Mouse (Mus musculus) cerebellum, adult 8-10 months (tissue): ENCODE measurements around the gene Tm7sf2.
"Not testable (repeated sequence)": the region's sequence is repeated elsewhere in the genome, so short reads cannot be mapped to it uniquely, and the experiment has no call there.

Experiments used
- DNase-seq: peaks from one replicate; pipeline ENCODE4 v3.0.0; 2022

Gene Tm7sf2

DNA sequence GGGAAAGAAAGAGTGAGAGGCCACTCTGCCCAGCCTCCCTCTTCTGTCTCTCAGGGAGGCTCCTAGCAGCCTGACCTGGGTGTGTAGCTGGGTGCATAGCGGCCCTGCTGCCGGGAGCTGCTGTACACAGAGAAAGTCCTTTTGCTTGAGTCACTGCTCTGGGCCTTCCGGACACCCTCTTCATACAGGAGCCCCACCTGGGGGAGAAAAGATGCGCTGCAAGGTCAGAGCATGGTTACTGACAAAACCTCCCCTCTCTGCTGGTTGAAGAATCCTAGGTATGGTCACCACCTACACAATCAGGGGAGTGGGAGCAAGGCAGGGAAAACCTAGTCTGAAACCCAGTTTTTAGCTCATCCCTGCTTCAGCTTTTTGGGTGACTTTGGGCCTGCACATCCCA, 778 bp upstream of the Tm7sf2 start:
- DNase-seq = no peak

DNA sequence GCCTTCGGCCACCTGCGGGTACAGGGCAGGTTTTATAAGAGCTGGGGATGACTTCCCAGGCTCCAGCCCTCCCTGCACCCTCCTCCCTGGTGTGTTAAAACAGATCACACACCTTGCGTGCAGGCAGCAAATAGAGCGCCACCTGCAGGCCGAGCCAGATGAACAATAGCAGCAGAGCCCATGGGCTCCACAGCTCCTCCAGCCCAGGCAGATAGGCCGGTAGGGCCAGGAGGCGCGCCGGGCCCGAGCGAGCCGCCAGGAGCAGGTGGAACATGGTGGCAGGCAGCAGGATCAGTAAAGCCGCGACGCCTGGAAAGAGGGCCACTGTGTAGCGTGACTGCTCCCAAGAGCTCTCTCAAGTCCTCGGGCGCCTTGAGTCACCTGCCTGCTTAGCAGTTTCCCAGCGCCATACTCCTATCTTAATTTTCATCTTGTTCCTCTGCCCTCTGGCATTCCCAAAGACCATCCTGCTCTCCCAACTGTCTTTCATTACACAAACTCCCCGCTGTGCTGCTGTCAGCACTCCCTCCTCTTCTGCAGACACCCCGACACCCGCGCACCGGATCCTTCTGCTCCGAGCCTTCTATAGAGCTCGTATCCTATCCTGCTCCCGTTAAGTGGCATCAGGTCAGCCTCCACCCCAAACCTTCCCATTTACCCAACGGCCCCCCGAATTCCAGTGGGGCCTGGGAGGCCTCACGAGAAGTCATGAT, 1.0 kb downstream of the Tm7sf2 start:
- DNase-seq = peak; percentile 89

DNA sequence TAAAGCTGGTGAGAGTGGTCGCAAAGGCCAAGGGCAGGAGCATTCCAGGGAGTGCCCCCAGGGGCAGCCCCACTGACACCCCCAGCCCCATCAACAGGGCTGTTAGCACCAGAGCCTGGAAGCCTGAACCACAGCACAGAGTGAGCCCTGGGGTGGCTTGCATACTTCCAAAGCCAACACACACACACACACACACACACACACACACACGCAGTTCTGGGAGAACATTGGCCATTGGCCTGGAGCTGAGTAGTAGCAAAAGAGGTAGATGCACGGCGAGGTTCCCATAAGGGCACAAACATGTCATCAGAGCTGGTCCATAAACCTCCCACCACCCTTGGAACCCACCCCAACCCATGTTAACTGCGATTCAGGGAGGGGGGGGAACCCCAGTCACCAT, 1.6 kb downstream of the Tm7sf2 start:
- no peak for DNase-seq

DNA sequence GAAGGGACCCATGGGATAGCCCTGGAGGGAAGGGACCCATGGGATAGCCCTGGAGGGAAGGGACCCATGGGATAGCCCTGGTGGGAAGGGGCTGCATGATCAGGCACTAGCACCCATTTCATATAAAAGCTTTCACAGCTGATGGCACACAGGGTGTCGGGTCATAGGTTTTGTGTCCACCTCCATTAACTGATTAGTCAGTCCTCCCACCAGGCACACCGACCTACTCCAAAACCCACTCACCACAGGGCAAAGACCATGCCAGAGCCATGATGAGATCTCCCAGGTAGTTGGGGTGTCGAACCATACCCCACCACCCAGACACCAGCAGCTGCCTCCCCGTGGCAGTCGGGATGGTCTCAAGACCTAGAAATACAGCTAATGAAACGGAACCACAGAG, 5.1 kb downstream of the Tm7sf2 start:
- no peak for DNase-seq

DNA sequence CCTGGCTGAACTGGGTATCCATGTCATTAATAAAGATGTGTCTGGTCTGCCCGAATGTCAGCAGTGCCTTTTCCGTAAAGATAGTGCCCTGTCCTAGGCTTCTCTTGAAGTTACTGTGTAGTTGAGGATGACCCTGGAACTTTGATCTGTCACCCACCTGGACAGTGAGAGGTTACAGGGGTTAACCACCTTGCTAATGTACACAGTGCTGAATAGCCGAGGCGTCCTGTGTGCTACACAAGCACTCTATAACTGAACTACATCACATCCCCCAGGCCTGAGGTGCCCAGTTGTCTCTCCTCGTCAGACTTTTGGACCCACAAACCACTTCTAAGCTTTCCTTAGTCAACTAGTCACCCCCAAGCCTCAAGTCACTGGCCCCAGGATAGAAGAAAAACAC, 5.8 kb downstream of the Tm7sf2 start:
- DNase-seq = no peak

DNA sequence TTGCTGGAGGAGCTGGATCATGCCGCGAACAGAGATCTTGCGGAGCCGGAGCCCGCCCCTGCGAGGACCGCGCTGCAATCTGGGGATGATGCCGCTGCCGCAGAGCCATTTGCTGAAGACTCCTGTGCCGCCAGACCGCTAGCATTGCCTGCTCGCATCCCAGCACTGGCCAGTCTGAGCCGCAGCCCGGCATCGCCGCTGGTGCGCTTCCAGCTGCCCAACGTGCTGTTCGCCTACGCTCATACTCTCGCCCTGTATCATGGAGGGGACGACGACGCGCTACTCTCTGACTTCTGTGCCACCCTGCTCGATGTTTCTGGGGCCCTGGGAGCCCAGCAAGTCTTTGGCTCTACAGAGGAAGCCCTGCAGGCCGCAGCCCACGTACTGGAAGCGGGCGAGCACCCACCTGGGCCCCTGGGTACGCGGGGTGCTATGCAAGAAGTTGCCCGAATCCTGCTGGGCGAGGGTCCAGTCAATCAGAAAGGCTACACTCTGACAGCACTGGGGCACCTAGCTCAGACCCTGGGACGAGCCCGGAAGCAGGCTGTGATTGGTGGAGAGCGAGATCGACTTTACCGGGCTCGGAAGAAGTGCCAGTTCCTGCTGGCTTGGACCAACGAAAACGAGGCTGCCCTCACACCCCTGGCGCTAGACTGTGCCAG, 6.4 kb downstream of the Tm7sf2 start:
- no peak for DNase-seq

DNA sequence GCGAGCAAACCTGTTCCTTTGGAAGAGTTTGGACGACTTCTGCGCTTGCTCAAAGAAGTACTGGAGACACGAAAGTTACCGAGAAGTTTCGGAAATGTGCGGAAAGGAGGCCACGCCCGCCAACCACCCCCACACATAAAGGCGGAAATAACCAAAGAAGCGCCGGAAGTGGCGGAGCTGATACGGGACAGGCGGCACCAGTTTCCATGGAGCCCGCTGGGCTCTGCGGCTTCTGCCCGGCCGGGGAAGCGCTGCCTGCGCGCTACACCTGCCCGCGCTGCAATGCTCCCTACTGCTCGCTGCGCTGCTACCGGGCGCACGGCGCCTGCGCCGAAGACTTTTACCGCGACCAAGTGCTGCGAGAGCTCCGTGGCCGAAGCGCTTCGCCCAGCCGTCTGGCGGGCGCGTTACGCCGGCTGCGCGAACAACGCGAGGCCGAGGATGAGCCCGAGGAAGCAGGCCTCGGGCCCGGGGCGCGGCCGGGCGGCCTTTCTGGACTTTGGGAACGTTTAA, 7.1 kb downstream of the Tm7sf2 start, which contains the start of gene Znhit2:
Gene Znhit2 (plus strand): TSS at position 172 of the 513 bp plus-strand sequence.
- peak; percentile 79 for DNase-seq

DNA sequence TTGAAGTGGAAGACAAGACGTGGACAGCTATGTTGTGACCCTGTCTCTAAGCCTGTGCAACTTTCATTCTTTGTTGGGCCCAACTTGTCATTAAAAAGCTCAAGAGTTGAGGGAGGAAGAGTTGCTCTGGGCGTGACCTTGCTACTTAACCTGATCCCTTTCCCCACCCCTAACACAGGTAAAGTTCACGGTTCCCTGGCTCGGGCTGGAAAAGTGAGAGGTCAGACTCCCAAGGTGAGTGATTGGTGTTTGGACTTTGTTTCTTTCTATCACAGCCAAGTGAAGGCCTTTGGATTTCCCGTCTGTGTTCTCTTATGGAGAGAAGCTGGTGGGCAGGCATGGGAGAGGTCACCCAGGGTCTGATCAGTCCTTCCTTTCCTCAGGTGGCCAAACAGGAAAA, 9.2 kb downstream of the Tm7sf2 start:
- no peak for DNase-seq

DNA sequence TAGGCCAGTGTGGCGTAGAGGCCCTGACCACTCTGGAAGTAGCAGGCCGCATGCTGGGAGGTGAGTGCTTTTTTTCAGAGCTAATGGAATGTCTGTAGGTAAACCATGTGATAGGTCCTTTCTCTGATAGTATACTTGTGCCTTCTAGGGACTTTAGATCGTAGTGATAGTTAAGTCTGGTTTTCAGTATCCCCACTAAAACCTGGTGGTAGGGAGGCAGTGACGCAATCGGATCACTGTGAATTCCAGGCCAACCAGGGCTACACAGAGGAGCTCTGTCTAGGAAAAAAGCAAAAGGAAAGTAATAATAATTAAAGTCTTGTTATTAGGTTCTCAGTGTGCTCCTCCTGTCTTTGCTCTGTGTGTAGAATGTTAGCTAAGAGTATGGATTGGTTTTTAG, 9.7 kb downstream of the Tm7sf2 start:
- no peak for DNase-seq

DNA sequence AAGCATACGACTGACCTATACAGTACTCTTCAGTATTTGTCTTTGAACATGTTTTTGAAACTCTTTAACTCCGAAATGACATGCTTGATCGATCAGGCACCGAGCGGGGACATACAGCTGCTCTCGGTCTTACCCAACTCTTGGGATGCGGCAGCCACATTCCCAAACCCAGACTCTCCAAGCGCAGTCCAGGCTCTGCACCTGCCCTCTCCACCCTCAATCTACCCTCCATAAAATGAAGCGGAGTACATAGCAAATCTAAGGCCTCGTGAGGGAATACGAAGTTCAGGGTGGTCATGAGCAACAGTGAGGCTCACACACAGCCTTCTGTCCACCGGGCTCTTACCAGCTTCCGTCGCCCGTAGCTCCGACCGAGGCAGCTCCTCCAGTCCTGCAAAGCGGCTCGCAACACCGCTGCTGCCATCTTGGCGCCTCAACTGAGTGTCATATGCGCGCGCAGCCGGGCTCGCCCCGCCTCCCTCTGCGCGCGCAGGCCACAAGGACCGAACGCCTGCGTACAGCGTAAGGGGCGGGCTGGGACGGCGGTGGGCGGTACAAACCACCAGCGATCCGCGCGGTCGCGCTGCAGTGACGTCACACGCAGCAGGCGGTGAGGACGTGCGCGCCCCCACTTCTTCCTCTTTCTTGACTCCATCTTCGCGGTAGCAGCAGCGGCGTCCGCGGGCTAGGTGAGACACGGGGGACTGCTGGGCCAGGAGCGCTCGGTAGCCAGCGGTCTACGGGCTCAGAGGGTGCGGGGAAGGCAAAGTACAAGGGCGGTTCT, 10.7 kb downstream of the Tm7sf2 start, which contains the start of the genes Mrpl49 and Fau:
Gene Mrpl49 (minus strand): TSS at position 473 of the 784 bp plus-strand sequence.
Gene Fau (plus strand): TSS at position 532 of the 784 bp plus-strand sequence.
- peak; percentile 99 for DNase-seq

DNA sequence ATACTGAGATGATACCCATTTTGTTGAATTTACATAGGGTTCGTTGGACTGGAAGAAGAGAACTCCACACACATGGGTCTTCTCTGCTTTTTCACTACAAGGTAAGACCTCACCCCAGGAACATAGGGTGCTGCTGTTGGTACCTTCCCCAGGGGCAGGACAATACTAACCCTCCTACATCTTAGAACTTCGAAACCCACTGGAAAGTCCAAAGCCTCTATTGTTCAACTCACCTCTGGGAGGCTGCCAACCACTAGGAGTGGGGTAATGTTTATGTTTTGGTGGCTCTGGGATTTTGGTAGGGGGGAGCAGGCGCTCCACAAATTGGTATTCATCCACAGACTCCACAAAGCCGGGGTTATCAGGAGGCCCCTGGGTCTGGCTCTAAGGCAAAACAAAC, 11.5 kb downstream of the Tm7sf2 start:
- peak; percentile 37 for DNase-seq

DNA sequence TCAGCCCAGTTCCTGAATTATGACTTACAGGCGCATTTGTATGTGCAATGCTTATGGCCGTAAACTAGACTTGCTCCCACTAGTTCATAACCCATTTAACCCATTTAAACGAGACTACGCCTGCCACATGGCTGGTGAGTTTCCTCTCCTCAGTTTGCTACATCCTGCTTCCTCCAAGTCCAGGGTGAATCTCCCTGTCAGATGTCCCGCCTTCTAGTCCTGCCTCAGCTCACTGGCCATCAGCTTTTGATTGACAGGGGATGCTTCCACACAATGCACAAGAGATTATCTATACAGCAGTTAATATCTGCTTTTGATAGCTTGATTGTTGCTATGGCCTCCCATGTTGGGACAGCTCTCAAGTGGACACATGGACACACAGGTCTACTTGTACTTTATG, 13.9 kb downstream of the Tm7sf2 start:
- DNase-seq = no peak

DNA sequence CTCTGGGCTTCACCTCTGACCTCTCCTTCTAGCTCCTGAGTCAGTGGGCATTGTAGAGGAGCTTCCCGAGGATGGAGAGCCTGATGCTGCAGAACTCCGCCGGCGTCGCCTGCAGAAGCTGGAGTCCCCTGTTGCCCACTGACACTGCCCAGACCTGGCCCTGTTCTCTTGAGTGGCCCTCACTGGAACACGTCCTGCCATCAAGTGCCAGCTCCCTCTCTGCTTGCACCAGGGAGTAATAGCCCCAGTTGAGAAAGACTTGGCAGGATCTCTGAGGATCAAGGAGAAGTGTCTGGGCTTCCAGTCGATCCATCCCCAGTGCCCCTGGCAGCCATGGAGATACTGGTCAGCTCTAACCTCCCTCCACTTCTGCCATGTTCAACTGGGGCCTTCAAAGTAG, 15.7 kb downstream of the Tm7sf2 start:
- no peak for DNase-seq

DNA sequence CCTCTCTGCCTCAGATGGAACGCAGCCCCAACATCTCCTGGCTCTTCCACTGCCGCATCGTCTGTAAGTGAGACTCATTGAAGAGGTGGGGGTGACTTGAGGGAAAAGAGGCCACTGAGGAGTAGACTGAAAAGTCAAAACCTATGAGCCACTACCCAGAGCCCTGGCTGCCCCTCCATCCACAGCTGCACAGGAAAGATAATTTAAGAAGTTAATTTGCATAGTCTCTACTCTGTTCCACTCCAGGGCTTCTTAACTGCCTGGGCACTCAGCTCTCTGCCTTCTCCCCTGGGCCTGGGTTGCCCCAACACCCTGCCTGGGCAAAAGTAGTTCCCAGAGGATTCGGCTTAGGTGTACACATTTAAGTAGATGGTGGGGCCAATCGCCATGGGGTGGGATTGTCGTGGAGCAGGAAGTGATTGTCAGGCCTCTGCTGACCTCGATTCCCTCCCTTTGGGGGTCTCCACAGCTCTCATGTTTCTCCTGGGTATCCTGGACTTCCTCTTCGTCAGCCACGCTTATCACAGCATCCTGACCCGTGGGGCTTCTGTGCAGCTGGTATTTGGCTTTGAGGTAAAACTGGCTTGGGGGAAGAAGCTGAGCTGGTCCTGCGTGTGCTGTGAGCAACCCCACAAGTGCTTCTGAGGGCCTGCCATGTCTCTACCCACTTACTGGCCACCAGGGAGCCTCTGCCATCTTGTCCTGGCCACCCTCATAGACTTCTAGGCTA, 19.3 kb downstream of the Tm7sf2 start:
- peak; percentile 15 for DNase-seq

DNA sequence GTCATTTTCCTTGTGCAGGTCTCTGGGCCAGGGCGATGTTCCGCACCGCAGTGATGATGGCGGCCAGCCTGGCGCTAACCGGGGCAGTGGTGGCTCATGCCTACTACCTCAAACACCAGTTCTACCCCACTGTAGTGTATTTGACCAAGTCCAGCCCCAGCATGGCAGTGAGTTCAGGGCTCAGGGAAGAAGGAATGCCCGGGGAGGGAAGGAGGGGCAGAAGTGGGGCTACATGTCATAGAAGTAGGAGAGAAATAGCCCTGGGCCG, 20.3 kb downstream of the Tm7sf2 start:
- DNase-seq = no peak

DNA sequence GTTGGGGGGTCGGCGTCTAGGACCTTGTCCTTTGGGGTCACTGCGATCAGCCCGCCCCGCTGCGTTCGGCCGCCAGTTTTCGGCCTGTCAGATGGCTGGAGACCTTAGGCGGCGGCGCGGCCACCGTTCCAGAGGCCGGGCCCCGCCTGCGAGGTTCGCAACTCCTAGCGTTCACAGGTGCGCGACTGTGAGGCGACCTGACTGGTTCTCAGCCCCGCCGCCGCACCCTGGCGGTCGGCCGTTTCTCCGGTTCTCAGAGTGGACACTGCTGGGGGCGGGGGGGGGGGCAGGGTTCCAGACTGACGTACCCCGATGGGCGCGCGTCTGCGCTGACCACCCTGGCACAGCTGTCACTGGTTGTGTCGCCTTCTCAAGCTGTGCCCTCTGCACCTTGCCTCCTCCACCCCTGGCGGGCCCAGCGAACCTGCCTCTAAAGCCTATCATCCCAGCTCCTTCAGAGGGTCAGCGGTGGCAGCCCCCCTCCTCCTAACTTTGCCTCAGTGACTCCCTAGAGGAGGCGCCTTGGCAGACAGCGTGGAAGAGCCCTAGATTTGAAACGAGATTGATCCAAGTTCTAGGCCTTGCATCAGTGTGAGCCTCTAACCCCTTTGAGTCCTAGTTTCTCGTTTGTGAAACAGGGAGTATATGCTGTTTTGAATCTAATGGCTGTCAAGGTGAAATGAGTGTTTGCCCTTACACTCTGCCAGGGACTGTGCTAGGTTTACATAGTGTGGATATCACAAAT, 20.8 kb downstream of the Tm7sf2 start:
- DNase-seq = peak; percentile 46

DNA sequence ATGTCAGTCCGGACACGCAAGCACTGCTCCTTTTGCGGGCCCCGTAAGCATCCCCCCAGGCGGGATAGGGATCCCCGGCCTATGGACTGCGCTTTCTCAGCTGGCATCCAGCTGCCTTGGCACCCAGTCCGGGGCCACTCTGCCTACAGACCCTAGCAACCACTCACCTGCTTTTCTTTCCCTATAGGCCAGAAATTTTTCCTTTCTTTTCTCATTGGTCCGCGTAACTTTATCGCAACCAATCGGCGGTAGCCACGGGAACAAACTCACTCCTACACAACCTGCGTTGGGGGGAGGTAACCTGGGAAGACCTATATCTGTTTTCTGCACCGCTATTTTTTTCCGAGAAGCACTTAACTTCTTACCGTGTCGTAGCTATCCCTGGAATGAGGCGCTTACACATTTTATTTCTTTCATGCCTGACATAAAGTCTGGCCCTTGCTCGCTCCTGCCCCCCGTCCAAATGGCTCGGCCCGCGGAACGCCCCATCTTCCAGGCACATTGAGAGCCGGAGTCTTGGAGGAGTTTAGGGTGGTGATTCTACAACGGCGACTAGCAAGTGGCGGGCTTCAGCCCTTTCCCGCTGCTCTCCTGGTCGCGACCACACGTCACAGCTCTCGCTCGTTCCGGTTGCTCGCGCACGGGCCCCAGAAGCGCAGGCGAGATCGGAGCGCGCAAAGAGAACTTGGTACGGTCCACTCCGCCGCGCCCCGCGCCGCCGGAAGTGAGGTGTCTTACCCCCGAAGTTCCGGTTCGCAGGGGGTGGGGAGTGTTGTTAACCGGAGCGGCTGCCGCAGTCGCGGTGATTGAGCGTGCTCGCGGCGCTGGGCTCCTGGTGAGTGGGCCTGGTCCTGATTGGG, 21.6 kb downstream of the Tm7sf2 start, which contains the start of gene Syvn1:
Gene Syvn1 (plus strand): TSS at position 283 of the 860 bp plus-strand sequence.
- peak; percentile 90 for DNase-seq

DNA sequence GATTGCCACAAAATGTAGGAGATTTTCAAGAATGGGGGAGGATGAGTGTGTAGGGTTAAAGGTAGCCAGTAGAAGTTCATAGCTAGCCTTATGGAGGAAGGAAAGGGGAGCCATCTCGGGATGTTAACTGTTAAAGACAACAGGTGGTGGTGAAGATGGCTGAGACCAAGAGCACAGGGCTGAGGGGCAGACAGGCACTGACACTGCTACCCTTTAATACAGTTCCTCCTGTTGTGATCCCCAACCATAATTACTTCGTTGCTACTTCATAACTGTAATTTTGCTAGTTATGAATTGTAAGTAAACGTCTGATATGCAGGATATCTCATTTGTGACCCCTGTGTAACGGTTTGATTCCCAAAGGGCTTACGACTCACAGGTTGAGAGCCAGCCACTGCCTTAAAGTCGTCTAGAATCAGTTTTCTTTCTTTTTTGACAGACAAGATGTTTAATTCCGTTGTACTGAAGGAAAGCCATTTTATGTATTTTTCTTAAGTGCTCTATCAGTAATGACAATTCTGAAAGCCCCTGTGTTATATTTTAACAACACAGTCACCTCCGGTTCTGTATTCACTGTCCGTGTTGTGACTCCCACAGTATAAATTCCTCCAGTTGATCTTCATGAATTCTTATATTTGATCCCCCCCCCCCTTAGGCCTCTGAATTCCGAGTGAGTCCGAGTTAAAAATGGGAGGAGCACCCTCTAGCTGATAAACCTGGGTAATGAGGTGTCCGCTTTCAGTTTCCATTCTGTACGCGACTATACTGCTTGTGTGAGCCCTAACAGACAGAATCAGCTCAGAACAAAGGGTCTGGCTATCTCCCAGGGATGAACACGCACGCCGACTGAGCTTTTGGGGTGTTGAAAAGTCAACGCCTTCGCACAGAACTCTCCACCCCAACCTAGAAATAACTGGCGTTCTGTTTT, 22.5 kb downstream of the Tm7sf2 start:
- DNase-seq = peak; percentile 16

DNA sequence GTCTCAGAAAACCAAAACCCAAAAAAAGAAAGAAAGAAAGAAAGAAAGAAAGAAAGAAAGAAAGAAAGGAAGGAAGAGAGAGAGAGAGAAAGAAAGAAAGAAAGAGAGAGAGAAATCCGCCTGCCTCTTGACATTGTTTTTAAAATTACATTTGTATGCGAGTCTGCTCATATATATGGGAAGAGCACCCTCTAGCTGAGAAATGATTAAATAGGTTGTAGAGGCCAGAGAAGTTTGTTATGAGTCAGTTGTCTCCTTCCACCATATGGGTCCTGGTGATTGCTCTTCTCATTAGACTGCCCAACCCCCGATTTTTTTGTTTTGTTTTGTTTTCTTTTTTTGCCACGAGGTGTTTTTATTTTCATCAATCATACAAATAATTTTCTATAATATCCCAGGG, 24.1 kb downstream of the Tm7sf2 start:
- not testable (repeated sequence) for DNase-seq

DNA sequence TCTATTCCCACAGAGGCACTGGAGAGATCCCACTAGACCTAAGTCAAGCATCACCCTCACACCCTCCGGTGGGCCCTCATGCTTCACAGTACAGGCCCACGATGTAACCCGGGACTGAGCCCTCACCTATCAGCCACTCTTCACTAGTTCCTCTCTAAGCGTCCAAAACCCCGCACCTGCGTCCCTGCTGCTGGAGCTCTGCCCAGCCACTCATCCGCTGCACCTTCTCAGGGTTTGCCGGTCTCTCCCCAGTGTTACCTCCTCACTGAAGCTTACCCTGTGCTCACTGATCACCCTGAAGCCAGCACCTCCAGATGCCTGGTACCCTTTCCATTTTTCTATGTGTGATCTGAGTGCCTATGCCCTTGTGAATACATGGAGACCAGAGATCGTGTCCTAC, 25.9 kb downstream of the Tm7sf2 start:
- DNase-seq = peak; percentile 21
